Mouse (Mus musculus) heart, embryonic 16.5 days (tissue): Measurements from ENCODE around the gene Gxylt2. TPM values are rescaled to one million over a fixed set of nuclear protein-coding genes. Genes with fewer than 3 reads are reported as not detected.

Experiments used
- ATAC-seq: fragments of 200-750 bp; cut with Nextera tagmentation; replicated peaks from 2 replicates; pipeline ENCODE4 v1.8.0; 2017; ENCODE audit warnings: moderate number of reproducible peaks; ENCODE audit not compliant: insufficient read depth, low FRiP score; ENCODE audit errors: extremely low read depth
- H3K27ac ChIP-seq: fragments of 300-500 bp; sonication (generic); 2 replicates; pipeline ENCODE4 v1.5.1; 2014; ENCODE audit warnings: mild to moderate bottlenecking, low read length, control low read depth, moderate library complexity
- H3K27me3 ChIP-seq: fragments of 300-500 bp; sonication (generic); 2 replicates; pipeline ENCODE4 v1.6.1; 2014; ENCODE audit warnings: low read length, mixed read lengths; ENCODE audit not compliant: control insufficient read depth, insufficient read depth
- H3K36me3 ChIP-seq: fragments of 300-500 bp; sonication (generic); 2 replicates; pipeline ENCODE4 v1.6.1; 2014; ENCODE audit not compliant: control insufficient read depth, insufficient read depth
- H3K4me1 ChIP-seq: fragments of 300-500 bp; sonication (generic); 2 replicates; pipeline ENCODE4 v1.6.1; 2014; ENCODE audit warnings: low read length, mixed read lengths; ENCODE audit not compliant: control insufficient read depth, insufficient read depth
- H3K4me2 ChIP-seq: fragments of 300-500 bp; sonication (generic); 2 replicates; pipeline ENCODE4 v1.6.1; 2014; ENCODE audit warnings: low read depth, mild to moderate bottlenecking, control low read depth, low read length
- H3K4me3 ChIP-seq: fragments of 300-500 bp; sonication (generic); 2 replicates; pipeline ENCODE4 v1.5.1; 2014; ENCODE audit warnings: mild to moderate bottlenecking, control low read depth, low read length
- H3K9ac ChIP-seq: fragments of 300-500 bp; sonication (generic); 2 replicates; pipeline ENCODE4 v1.6.1; 2014; ENCODE audit warnings: low read length, control low read depth
- H3K9me3 ChIP-seq: fragments of 300-500 bp; sonication (generic); replicated peaks from 2 replicates; pipeline ENCODE4 v1.6.1; 2016; ENCODE audit warnings: low read length; ENCODE audit not compliant: control insufficient read depth
- WGBS: fragments of 180-500 bp; shearing (Covaris S2); extraction: QIAGEN DNeasy Blood & Tissue Kit; methylation state at CpG from one replicate; pipeline ENCODE4 v1.1.7; 2014; 5-methylcytosine and 5-hydroxymethylcytosine counted together
- polyA plus RNA-seq: library from polyadenylated mRNA; unstranded; fragments of >200 nt; fragmentation: Nextera tagmentation; extraction: Ambion mirVana; gene quantifications from 2 replicates; pipeline ENCODE4 v1.2.1, GENCODE M21; 2015

The Gxylt2 gene
- polyA plus RNA-seq, 1 experiment from 2014 or later, result 3.4 TPM

DNA sequence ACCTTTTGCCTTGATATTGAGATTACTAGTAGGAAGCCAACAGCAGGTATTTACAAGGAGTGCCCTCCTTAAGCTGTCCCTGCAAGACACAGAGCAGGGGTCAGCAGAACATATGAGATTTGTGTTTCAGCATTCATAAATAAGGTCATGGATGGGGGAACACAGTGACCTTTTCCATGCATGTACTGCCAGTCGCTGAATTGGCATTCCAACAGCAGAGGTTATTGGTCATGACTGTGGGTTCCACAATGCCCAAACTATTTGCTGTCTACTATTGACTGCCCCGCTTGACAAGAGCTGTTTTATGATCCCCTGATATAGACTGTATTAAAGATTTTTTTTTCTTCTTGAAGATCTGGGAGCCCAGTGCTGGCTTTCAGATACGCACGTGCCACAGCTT, 95.2 kb downstream of the Gxylt2 start:
- no peak overlapping the region for H3K4me3 ChIP-seq
- H3K27me3 ChIP-seq, result no peaks in the 10 kb centered on the region
- no peaks in the 10 kb centered on the region for H3K4me1 ChIP-seq
- no peak overlapping the region for H3K4me2 ChIP-seq
- no peak for ATAC-seq
- H3K27ac ChIP-seq, result no peak overlapping the region
- 96% methylated on average over 4 of the region's 4 CpGs for WGBS
- H3K9me3 ChIP-seq, result no peaks in the 10 kb centered on the region
- no peaks in the 10 kb centered on the region for H3K36me3 ChIP-seq
- no peak overlapping the region for H3K9ac ChIP-seq

GRCm38 (mm10) chr6:100800497-100800955, 96.0 kb downstream of the Gxylt2 start:
- Histone ChIP-seq H3K4me1 (no peaks in the 10 kb centered on the region), H3K36me3 (no peaks in the 10 kb centered on the region), H3K9me3 (no peaks in the 10 kb centered on the region), H3K4me3 (no peak overlapping the region), H3K27me3 (no peaks in the 10 kb centered on the region), H3K9ac (no peak overlapping the region), H3K4me2 (no peak overlapping the region), H3K27ac (no peak overlapping the region)
- WGBS, result 53% methylated on average over 10 of the region's 10 CpGs
- no peak for ATAC-seq

DNA sequence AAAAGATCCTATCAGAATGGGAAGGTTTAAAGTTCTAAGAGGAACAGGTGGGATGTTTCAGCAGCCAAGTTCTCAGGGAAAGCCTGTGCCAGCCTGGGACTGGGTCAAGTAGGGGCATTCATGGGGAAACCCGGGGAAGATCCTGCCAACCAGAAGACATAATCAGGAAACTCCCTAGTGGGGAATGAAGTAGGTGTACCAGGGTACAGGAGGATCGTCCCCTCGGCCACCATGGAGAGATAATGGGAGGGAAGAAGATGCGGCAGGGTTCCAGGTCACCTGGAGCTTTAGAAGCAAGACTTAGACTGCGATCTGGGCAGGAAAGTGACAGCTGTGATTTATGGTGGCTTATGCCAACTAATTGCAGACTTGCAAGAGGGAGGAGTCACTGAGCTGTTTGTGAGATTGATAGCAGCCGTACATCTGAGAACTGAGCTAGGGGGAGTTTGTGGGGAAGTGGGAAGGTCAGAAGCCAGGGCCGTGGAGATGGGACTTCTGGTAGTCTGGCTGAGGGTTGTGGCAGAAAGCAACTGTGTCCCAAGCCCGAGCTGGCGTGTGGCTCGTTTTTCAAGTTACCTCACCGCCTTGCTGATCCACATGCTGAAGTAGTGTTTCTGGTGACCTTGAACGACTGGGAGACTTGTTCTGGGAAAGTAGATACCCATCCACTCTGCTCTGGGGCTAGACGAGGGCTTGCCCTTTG, 98.0 kb downstream of the Gxylt2 start:
- WGBS, result 55% methylated on average over 13 of the region's 13 CpGs
- H3K4me3 ChIP-seq, result no peak overlapping the region
- no peak for ATAC-seq
- no peaks in the 10 kb centered on the region for H3K9me3 ChIP-seq
- no peaks in the 10 kb centered on the region for H3K36me3 ChIP-seq
- H3K27ac ChIP-seq, result no peak overlapping the region
- H3K27me3 ChIP-seq, result no peaks in the 10 kb centered on the region
- H3K4me2 ChIP-seq, result no peak overlapping the region
- H3K4me1 ChIP-seq, result no peaks in the 10 kb centered on the region
- H3K9ac ChIP-seq, result no peak overlapping the region

DNA sequence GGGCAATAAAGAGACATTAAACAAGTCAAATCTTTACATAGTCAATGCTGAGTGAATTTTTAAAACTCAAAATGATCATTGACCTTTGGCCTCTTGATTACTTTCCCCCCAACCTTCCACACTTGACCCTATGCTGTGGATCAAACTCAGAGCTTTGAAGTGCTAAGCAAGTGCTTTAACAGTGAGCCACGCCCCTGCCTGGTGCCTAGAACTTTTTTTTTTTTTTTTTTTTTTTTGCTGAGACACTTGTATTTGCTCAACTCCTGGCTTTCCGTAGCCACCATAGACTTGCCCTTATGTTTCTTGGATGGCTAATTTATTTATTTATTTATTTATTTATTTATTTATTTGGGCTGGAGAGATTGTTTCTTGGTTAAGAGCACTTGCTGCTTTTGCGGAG, 98.7 kb downstream of the Gxylt2 start:
- Histone ChIP-seq H3K4me3 (no peak overlapping the region), H3K9me3 (no peaks in the 10 kb centered on the region), H3K27ac (no peak overlapping the region), H3K4me2 (no peak overlapping the region), H3K9ac (no peak overlapping the region), H3K4me1 (no peaks in the 10 kb centered on the region), H3K27me3 (no peaks in the 10 kb centered on the region), H3K36me3 (no peaks in the 10 kb centered on the region)
- ATAC-seq, result no peak
- 83% methylated on average over 3 of the region's 3 CpGs for WGBS

- Histone ChIP-seq H3K36me3 (no peaks in the 10 kb centered on the region), H3K9ac (no peak overlapping the region), H3K9me3 (no peaks in the 10 kb centered on the region), H3K27me3 (no peaks in the 10 kb centered on the region), H3K4me1 (no peaks in the 10 kb centered on the region), H3K4me3 (no peak overlapping the region), H3K27ac (no peak overlapping the region), H3K4me2 (no peak overlapping the region)
- 89% methylated on average over 9 of the region's 9 CpGs for WGBS
- no peak for ATAC-seq
Measured at GRCm38 (mm10) chr6:100807187-100807586, 102.7 kb downstream of the Gxylt2 start.

- H3K4me2 ChIP-seq, result no peak overlapping the region
- 52% methylated on average over 1 of the region's 1 CpGs for WGBS
- H3K4me1 ChIP-seq, result no peaks in the 10 kb centered on the region
- H3K36me3 ChIP-seq, result no peaks in the 10 kb centered on the region
- no peak overlapping the region for H3K4me3 ChIP-seq
- H3K9me3 ChIP-seq, result no peaks in the 10 kb centered on the region
- no peaks in the 10 kb centered on the region for H3K27me3 ChIP-seq
- no peak for ATAC-seq
- H3K9ac ChIP-seq, result no peak overlapping the region
- no peak overlapping the region for H3K27ac ChIP-seq
Measured at GRCm38 (mm10) chr6:100807746-100808145, 103.2 kb downstream of the Gxylt2 start.

DNA sequence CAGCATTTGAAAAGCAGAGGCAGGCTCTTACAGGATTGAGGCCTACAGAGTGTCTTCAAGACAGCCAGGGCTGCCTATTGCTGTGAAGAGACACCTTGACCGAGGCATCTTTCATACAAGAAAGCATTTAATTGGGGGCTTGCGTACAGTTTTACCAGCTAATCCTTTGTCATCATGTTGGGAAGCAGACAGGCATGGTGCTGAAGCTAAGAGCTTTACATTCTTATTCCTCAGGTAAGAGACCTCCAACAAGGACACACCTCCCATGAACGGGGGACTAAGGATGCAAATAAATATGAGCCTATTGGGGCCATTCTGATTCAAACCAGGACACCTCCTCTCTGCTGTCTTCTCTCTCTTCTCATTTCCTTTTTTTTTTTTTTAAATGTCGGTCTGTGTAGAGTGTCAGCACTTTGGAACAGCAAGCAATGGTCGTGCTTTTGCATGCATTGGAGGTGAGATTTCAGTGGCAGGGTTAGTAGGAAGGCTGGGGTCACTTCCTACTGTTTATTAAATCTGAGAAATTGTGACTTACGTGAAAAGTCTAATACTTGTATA, 103.8 kb downstream of the Gxylt2 start:
- ATAC-seq, result no peak
- Histone ChIP-seq H3K27me3 (no peaks in the 10 kb centered on the region), H3K27ac (no peak overlapping the region), H3K9me3 (no peaks in the 10 kb centered on the region), H3K4me1 (no peaks in the 10 kb centered on the region), H3K4me2 (no peak overlapping the region), H3K36me3 (no peaks in the 10 kb centered on the region), H3K4me3 (no peak overlapping the region), H3K9ac (no peak overlapping the region)
- WGBS, result 88% methylated on average over 6 of the region's 6 CpGs

DNA sequence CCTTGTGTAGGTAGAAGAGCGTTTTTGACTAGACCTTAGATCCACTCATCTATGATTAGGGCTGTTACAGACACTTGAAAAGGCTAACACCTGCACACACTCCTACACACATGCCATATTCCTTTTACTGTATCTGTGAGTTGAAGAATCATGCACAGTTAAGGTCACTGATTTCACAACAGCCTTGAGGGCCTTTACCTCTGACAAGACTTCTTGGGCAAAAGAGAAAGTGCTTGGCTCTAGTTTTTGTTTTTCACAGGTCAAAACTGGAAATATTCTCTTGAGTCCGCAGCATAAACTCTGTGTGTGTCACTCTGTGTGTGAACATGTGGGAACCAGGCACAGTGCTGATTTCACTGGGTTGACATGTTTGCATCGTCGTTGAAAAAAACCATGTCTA, 105.6 kb downstream of the Gxylt2 start:
- ATAC-seq, result no peak
- H3K27me3 ChIP-seq, result no peaks in the 10 kb centered on the region
- no peak overlapping the region for H3K27ac ChIP-seq
- H3K36me3 ChIP-seq, result no peaks in the 10 kb centered on the region
- no peaks in the 10 kb centered on the region for H3K4me1 ChIP-seq
- WGBS, result 84% methylated on average over 4 of the region's 4 CpGs
- no peak overlapping the region for H3K9ac ChIP-seq
- H3K9me3 ChIP-seq, result no peaks in the 10 kb centered on the region
- no peak overlapping the region for H3K4me2 ChIP-seq
- no peak overlapping the region for H3K4me3 ChIP-seq

- ATAC-seq, result no peak
- no peaks in the 10 kb centered on the region for H3K27me3 ChIP-seq
- H3K9ac ChIP-seq, result no peak overlapping the region
- H3K9me3 ChIP-seq, result no peaks in the 10 kb centered on the region
- no peak overlapping the region for H3K4me2 ChIP-seq
- H3K4me1 ChIP-seq, result no peaks in the 10 kb centered on the region
- H3K4me3 ChIP-seq, result no peak overlapping the region
- 64% methylated on average over 3 of the region's 3 CpGs for WGBS
- H3K36me3 ChIP-seq, result no peaks in the 10 kb centered on the region
- no peak overlapping the region for H3K27ac ChIP-seq
Measured at GRCm38 (mm10) chr6:100811731-100812130, 107.2 kb downstream of the Gxylt2 start.
